Mouse (Mus musculus): ENCODE measurements around the gene Prcd. TPM values are rescaled to one million over a fixed set of nuclear protein-coding genes. Genes with fewer than 3 reads are reported as not detected.

Gene Prcd
- polyA plus RNA-seq, 1 experiment from 2014 or later, result 0.43 TPM

GRCm38 (mm10) chr11:116695194-116695880 is 42.0 kb downstream of the Prcd start:
- Histone ChIP-seq H3K9me3 (replicated peaks; ENCODE audit: control insufficient read depth, low read length) (no peaks in the 10 kb centered on the region), H3K9ac (replicated peaks; ENCODE audit: low read length) (no peak overlapping the region), H3K27ac (replicated peaks; ENCODE audit: low read depth, low read length) (no peak overlapping the region), H3K27me3 (ENCODE audit: control insufficient read depth, insufficient read depth, low read length) (peaks cover 24% of the 10 kb centered on the region), H3K4me1 (ENCODE audit: control insufficient read depth, insufficient read depth, low read length) (no peaks in the 10 kb centered on the region), H3K4me2 (ENCODE audit: low read depth, low read length) (no peak overlapping the region), H3K4me3 (ENCODE audit: low read depth, low read length) (no peak overlapping the region), H3K36me3 (replicated peaks; ENCODE audit: control insufficient read depth, insufficient read depth, low read depth, low read length) (no peaks in the 10 kb centered on the region)
- WGBS, result 20% methylated on average over 23 of the region's 23 CpGs
- peak; percentile 30 for DNase-seq (ENCODE audit: low spot score)
- ATAC-seq (replicated peaks; ENCODE audit: insufficient number of reproducible peaks, low FRiP score, low TSS enrichment, low read depth), result 0 out of 2 replicates have a peak, but pooled peaks have one; percentile 24

- Histone ChIP-seq H3K9ac (replicated peaks; ENCODE audit: low read length) (no peak overlapping the region), H3K27me3 (ENCODE audit: control insufficient read depth, insufficient read depth, low read length) (peaks cover 24% of the 10 kb centered on the region), H3K9me3 (replicated peaks; ENCODE audit: control insufficient read depth, low read length) (no peaks in the 10 kb centered on the region), H3K4me2 (ENCODE audit: low read depth, low read length) (no peak overlapping the region), H3K4me3 (ENCODE audit: low read depth, low read length) (no peak overlapping the region), H3K27ac (replicated peaks; ENCODE audit: low read depth, low read length) (no peak overlapping the region), H3K4me1 (ENCODE audit: control insufficient read depth, insufficient read depth, low read length) (no peaks in the 10 kb centered on the region), H3K36me3 (replicated peaks; ENCODE audit: control insufficient read depth, insufficient read depth, low read depth, low read length) (no peaks in the 10 kb centered on the region)
- WGBS, result 89% methylated on average over 4 of the region's 4 CpGs
- ATAC-seq (replicated peaks; ENCODE audit: insufficient number of reproducible peaks, low FRiP score, low TSS enrichment, low read depth) (no peak), DNase-seq (ENCODE audit: low spot score) (no peak)
Observed at GRCm38 (mm10) chr11:116696426-116696825, 43.1 kb downstream of the Prcd start.

GRCm38 (mm10) chr11:116697521-116697920 is 44.2 kb downstream of the Prcd start:
- no peak for ATAC-seq (replicated peaks; ENCODE audit: insufficient number of reproducible peaks, low FRiP score, low TSS enrichment, low read depth)
- H3K4me3 ChIP-seq (ENCODE audit: low read depth, low read length), result no peak overlapping the region
- no peaks in the 10 kb centered on the region for H3K4me1 ChIP-seq (ENCODE audit: control insufficient read depth, insufficient read depth, low read length)
- no peaks in the 10 kb centered on the region for H3K9me3 ChIP-seq (replicated peaks; ENCODE audit: control insufficient read depth, low read length)
- no peak overlapping the region for H3K27ac ChIP-seq (replicated peaks; ENCODE audit: low read depth, low read length)
- no peak overlapping the region for H3K9ac ChIP-seq (replicated peaks; ENCODE audit: low read length)
- peaks cover 24% of the 10 kb centered on the region for H3K27me3 ChIP-seq (ENCODE audit: control insufficient read depth, insufficient read depth, low read length)
- WGBS, result 64% methylated on average over 9 of the region's 9 CpGs
- DNase-seq (ENCODE audit: low spot score), result no peak
- no peak overlapping the region for H3K4me2 ChIP-seq (ENCODE audit: low read depth, low read length)
- H3K36me3 ChIP-seq (replicated peaks; ENCODE audit: control insufficient read depth, insufficient read depth, low read depth, low read length), result no peaks in the 10 kb centered on the region

- no peak for DNase-seq (ENCODE audit: low spot score)
- Histone ChIP-seq H3K4me2 (ENCODE audit: low read depth, low read length) (no peak overlapping the region), H3K9me3 (replicated peaks; ENCODE audit: control insufficient read depth, low read length) (no peaks in the 10 kb centered on the region), H3K36me3 (replicated peaks; ENCODE audit: control insufficient read depth, insufficient read depth, low read depth, low read length) (no peaks in the 10 kb centered on the region), H3K4me3 (ENCODE audit: low read depth, low read length) (no peak overlapping the region), H3K9ac (replicated peaks; ENCODE audit: low read length) (no peak overlapping the region), H3K27ac (replicated peaks; ENCODE audit: low read depth, low read length) (no peak overlapping the region), H3K4me1 (ENCODE audit: control insufficient read depth, insufficient read depth, low read length) (no peaks in the 10 kb centered on the region), H3K27me3 (ENCODE audit: control insufficient read depth, insufficient read depth, low read length) (no peaks in the 10 kb centered on the region)
- ATAC-seq (replicated peaks; ENCODE audit: insufficient number of reproducible peaks, low FRiP score, low TSS enrichment, low read depth), result no peak
- 41% methylated on average over 5 of the region's 5 CpGs for WGBS
Observed at GRCm38 (mm10) chr11:116701377-116701841, 48.1 kb downstream of the Prcd start.

- WGBS, result 90% methylated on average over 8 of the region's 8 CpGs
- ATAC-seq (replicated peaks; ENCODE audit: insufficient number of reproducible peaks, low FRiP score, low TSS enrichment, low read depth) (no peak), DNase-seq (ENCODE audit: low spot score) (no peak)
Observed at GRCm38 (mm10) chr11:116704336-116705035, 51.2 kb downstream of the Prcd start.

GRCm38 (mm10) chr11:116705204-116705608 is 51.9 kb downstream of the Prcd start:
- Histone ChIP-seq H3K27me3 (ENCODE audit: control insufficient read depth, insufficient read depth, low read length) (no peaks in the 10 kb centered on the region), H3K4me1 (ENCODE audit: control insufficient read depth, insufficient read depth, low read length) (no peaks in the 10 kb centered on the region), H3K27ac (replicated peaks; ENCODE audit: low read depth, low read length) (no peak overlapping the region), H3K9me3 (replicated peaks; ENCODE audit: control insufficient read depth, low read length) (no peaks in the 10 kb centered on the region), H3K4me3 (ENCODE audit: low read depth, low read length) (no peak overlapping the region), H3K4me2 (ENCODE audit: low read depth, low read length) (no peak overlapping the region), H3K36me3 (replicated peaks; ENCODE audit: control insufficient read depth, insufficient read depth, low read depth, low read length) (no peaks in the 10 kb centered on the region), H3K9ac (replicated peaks; ENCODE audit: low read length) (no peak overlapping the region)
- DNase-seq (ENCODE audit: low spot score) (no peak), ATAC-seq (replicated peaks; ENCODE audit: insufficient number of reproducible peaks, low FRiP score, low TSS enrichment, low read depth) (no peak)
- WGBS, result 92% methylated on average over 10 of the region's 10 CpGs

More at GRCm38 (mm10) chr11:116704336-116705035, 51.2 kb downstream of the Prcd start:
- H3K4me1 ChIP-seq (ENCODE audit: control insufficient read depth, insufficient read depth, low read length), result no peaks in the 10 kb centered on the region
- H3K36me3 ChIP-seq (replicated peaks; ENCODE audit: control insufficient read depth, insufficient read depth, low read depth, low read length), result no peaks in the 10 kb centered on the region
- no peak overlapping the region for H3K9ac ChIP-seq (replicated peaks; ENCODE audit: low read length)
- H3K4me2 ChIP-seq (ENCODE audit: low read depth, low read length), result no peak overlapping the region
- no peak overlapping the region for H3K27ac ChIP-seq (replicated peaks; ENCODE audit: low read depth, low read length)
- no peak overlapping the region for H3K4me3 ChIP-seq (ENCODE audit: low read depth, low read length)
- no peaks in the 10 kb centered on the region for H3K9me3 ChIP-seq (replicated peaks; ENCODE audit: control insufficient read depth, low read length)
- H3K27me3 ChIP-seq (ENCODE audit: control insufficient read depth, insufficient read depth, low read length), result no peaks in the 10 kb centered on the region

- ATAC-seq (replicated peaks; ENCODE audit: insufficient number of reproducible peaks, low FRiP score, low TSS enrichment, low read depth) (no peak), DNase-seq (ENCODE audit: low spot score) (no peak)
- H3K27me3 ChIP-seq (ENCODE audit: control insufficient read depth, insufficient read depth, low read length), result no peaks in the 10 kb centered on the region
- no peaks in the 10 kb centered on the region for H3K4me1 ChIP-seq (ENCODE audit: control insufficient read depth, insufficient read depth, low read length)
- no peak overlapping the region for H3K9ac ChIP-seq (replicated peaks; ENCODE audit: low read length)
- no peaks in the 10 kb centered on the region for H3K36me3 ChIP-seq (replicated peaks; ENCODE audit: control insufficient read depth, insufficient read depth, low read depth, low read length)
- WGBS, result 74% methylated on average over 7 of the region's 7 CpGs
- no peak overlapping the region for H3K4me3 ChIP-seq (ENCODE audit: low read depth, low read length)
- H3K27ac ChIP-seq (replicated peaks; ENCODE audit: low read depth, low read length), result no peak overlapping the region
- no peak overlapping the region for H3K4me2 ChIP-seq (ENCODE audit: low read depth, low read length)
- H3K9me3 ChIP-seq (replicated peaks; ENCODE audit: control insufficient read depth, low read length), result no peaks in the 10 kb centered on the region
Observed at GRCm38 (mm10) chr11:116706363-116706762, 53.0 kb downstream of the Prcd start.

GRCm38 (mm10) chr11:116710171-116710570 is 56.8 kb downstream of the Prcd start:
- Histone ChIP-seq H3K9me3 (replicated peaks; ENCODE audit: control insufficient read depth, low read length) (no peaks in the 10 kb centered on the region), H3K27me3 (ENCODE audit: control insufficient read depth, insufficient read depth, low read length) (no peaks in the 10 kb centered on the region), H3K4me3 (ENCODE audit: low read depth, low read length) (no peak overlapping the region), H3K9ac (replicated peaks; ENCODE audit: low read length) (no peak overlapping the region), H3K4me2 (ENCODE audit: low read depth, low read length) (no peak overlapping the region), H3K36me3 (replicated peaks; ENCODE audit: control insufficient read depth, insufficient read depth, low read depth, low read length) (no peaks in the 10 kb centered on the region), H3K27ac (replicated peaks; ENCODE audit: low read depth, low read length) (no peak overlapping the region), H3K4me1 (ENCODE audit: control insufficient read depth, insufficient read depth, low read length) (no peaks in the 10 kb centered on the region)
- WGBS, result 78% methylated on average over 10 of the region's 10 CpGs
- ATAC-seq (replicated peaks; ENCODE audit: insufficient number of reproducible peaks, low FRiP score, low TSS enrichment, low read depth), result no peak
- no peak for DNase-seq (ENCODE audit: low spot score)

Measured in embryonic facial prominence, embryonic 11.5 days (tissue).